Mouse (Mus musculus) forebrain, postnatal 0 days (tissue): ENCODE measurements at regions not wholly inside any gene's neighbourhood (a gene's known extent, or its start where the extent isn't known, plus 50 kb on each side); places are given as distances from the start of the nearest gene placed in this dataset.
A peak's percentile ranks its signal among the peaks of the same experiment; 100 is the strongest.
"Not testable (repeated sequence)": the region's sequence is repeated elsewhere in the genome, so short reads cannot be mapped to it uniquely, and the experiment has no call there.

Experiments
- ATAC-seq: fragments of 200-750 bp; cut with Nextera tagmentation; 2 replicates; pipeline ENCODE4 v1.8.0; 2017; ENCODE audit warnings: mild to moderate bottlenecking, moderate library complexity
- DNase-seq: peaks from one replicate; pipeline ENCODE4 v3.0.0-alpha.2; 2015
- H3K27ac ChIP-seq: fragments of 300-500 bp; sonication (generic); 2 replicates; pipeline ENCODE4 v1.5.1; 2014; ENCODE audit warnings: low read depth, mild to moderate bottlenecking, antibody characterized with exemption, low read length, moderate library complexity, mixed read lengths
- H3K27me3 ChIP-seq: fragments of 300-500 bp; sonication (generic); 2 replicates; pipeline ENCODE4 v1.6.1; 2014; ENCODE audit warnings: mild to moderate bottlenecking, low read length, mixed read lengths; ENCODE audit not compliant: insufficient read depth
- H3K36me3 ChIP-seq: fragments of 300-500 bp; sonication (generic); 2 replicates; pipeline ENCODE4 v1.6.1; 2014; ENCODE audit warnings: mild to moderate bottlenecking, moderate library complexity; ENCODE audit not compliant: insufficient read depth
- H3K4me1 ChIP-seq: fragments of 300-500 bp; sonication (generic); 2 replicates; pipeline ENCODE4 v1.6.1; 2014; ENCODE audit warnings: antibody characterized with exemption; ENCODE audit not compliant: insufficient read depth
- H3K4me2 ChIP-seq: fragments of 300-500 bp; sonication (generic); 2 replicates; pipeline ENCODE4 v1.6.1; 2014; ENCODE audit warnings: low read depth, mild to moderate bottlenecking, moderate library complexity
- H3K4me3 ChIP-seq: fragments of 300-500 bp; sonication (generic); 2 replicates; pipeline ENCODE4 v1.5.1; 2014; ENCODE audit warnings: low read depth, low read length, mixed read lengths
- H3K9ac ChIP-seq: fragments of 300-500 bp; sonication (generic); 2 replicates; pipeline ENCODE4 v1.6.1; 2014; ENCODE audit warnings: mild to moderate bottlenecking
- H3K9me3 ChIP-seq: fragments of 300-500 bp; sonication (generic); 2 replicates; pipeline ENCODE4 v1.6.1; 2016; ENCODE audit warnings: low read length
- WGBS: fragments of 180-500 bp; shearing (Covaris S2); extraction: QIAGEN DNeasy Blood & Tissue Kit; methylation state at CpG from one replicate; pipeline ENCODE4 v1.1.7; 2014; 5-methylcytosine and 5-hydroxymethylcytosine counted together

GRCm38 (mm10) chr12:23968968-23969367 is 128.1 kb downstream of the 9030624G23Rik start:
- not testable (repeated sequence) for H3K36me3 ChIP-seq, H3K27ac ChIP-seq, H3K9me3 ChIP-seq, DNase-seq, H3K4me1 ChIP-seq, H3K9ac ChIP-seq, H3K27me3 ChIP-seq, H3K4me2 ChIP-seq
- H3K4me3 ChIP-seq: peak overlapping the region; percentile 14; the same call in 1 of the 2 replicates
- ATAC-seq: peak; percentile 56; the same call in 1 of the 2 replicates
- WGBS: under 1% methylated on average over 13 of the region's 44 CpGs
